ENCODE assay signal across 13 mouse cellular contexts in the genomic region with DNA sequence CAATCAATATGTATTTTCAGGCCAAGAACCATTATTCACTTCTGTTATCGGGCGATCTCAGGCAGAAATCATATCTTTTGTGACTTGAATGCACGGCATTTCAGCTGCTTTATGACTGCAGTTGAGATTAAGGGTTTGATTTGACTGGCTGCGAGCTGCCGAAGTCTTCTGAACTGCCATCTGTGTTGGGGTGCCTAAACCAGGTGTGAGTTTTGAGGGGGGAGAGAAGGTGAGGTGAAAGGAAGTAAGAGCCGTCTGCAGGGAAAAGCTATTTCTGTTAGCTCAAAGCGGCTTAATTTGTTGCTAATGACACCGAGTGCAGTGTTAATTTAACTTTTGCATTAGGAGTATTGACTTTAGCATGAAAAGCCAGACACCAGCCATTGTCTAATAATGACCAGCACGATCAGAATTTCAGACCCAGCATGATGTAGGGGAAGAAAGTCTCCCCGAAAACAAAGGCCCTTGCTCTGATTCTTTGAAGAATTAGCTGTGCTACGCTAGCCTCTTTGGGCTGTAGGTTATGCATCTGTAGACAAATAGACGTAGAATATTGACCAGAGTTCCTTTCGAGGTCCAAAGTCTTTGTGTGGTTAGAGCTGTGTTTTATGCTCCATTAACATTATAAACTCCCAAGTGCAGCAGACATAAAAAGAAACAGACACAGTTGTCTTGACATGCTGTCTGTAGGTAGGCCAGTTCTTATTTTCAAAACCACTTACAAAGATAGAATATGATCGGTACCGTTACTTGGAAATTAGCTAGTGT. TPM values are rescaled to one million over a fixed set of nuclear protein-coding genes. Genes with fewer than 3 reads are reported as not detected.
"Had no signal": no experiment of that assay in that cellular context is flagged by ENCODE, and none has a peak within 500 bp of the region (broad histone marks: within the 10 kb centered on the region; RNA-seq: fewer than 3 reads in every experiment).

No protein-coding gene starts in this region.

- H3K4me1 ChIP-seq: limb, embryonic 12.5 days; lung, embryonic 15.5 days; midbrain, embryonic 12.5 days had no signal

- ATAC-seq: hindbrain, embryonic 16.5 days; inflammation-experienced regulatory T-cells, adult 6 months; intestine, postnatal 0 days; midbrain, embryonic 16.5 days had no signal

- H3K27ac ChIP-seq: layer of hippocampus, adult 2 months; limb, embryonic 12.5 days; lung, embryonic 15.5 days; midbrain, embryonic 12.5 days; neural tube, embryonic 13.5 days had no signal

- H3K36me3 ChIP-seq: limb, embryonic 12.5 days; lung, embryonic 15.5 days; midbrain, embryonic 12.5 days; neural tube, embryonic 13.5 days had no signal

- H3K9me3 ChIP-seq: limb, embryonic 12.5 days; lung, embryonic 15.5 days; midbrain, embryonic 12.5 days; neural tube, embryonic 13.5 days had no signal

- H3K4me3 ChIP-seq: layer of hippocampus, adult 2 months; limb, embryonic 12.5 days; lung, embryonic 15.5 days; midbrain, embryonic 12.5 days; neural tube, embryonic 13.5 days had no signal

- H3K27me3 ChIP-seq: limb, embryonic 12.5 days; lung, embryonic 15.5 days; midbrain, embryonic 12.5 days; neural tube, embryonic 13.5 days had no signal

- H3K9ac ChIP-seq: limb, embryonic 12.5 days; lung, embryonic 15.5 days; midbrain, embryonic 12.5 days; neural tube, embryonic 13.5 days had no signal

- H3K4me2 ChIP-seq: limb, embryonic 12.5 days; liver, embryonic 11.5 days; lung, embryonic 15.5 days; midbrain, embryonic 12.5 days; neural tube, embryonic 13.5 days had no signal

- DNase-seq: lung, postnatal 14 days; retina, postnatal 1 day had no signal

RNA-seq across cellular contexts. Expression of a gene that starts 35.2 kb away (rescaled TPM):
- total RNA-seq: megakaryocyte-erythroid progenitor cell, adult 5-6 weeks had no signal
